Mouse (Mus musculus) myocyte (in vitro differentiated cells): ENCODE results near the gene Creg1. TPM values are rescaled to one million over a fixed set of nuclear protein-coding genes. Genes with fewer than 3 reads are reported as not detected.

Experiments used
- H3K27me3 ChIP-seq: one replicate; pipeline ENCODE4 v1.6.1; 2011; ENCODE audit not compliant: control insufficient read depth, insufficient read depth, insufficient read length
- H3K36me3 ChIP-seq: one replicate; pipeline ENCODE4 v1.6.1; 2011; ENCODE audit not compliant: control insufficient read depth, insufficient read depth
- H3K4me2 ChIP-seq: one replicate; pipeline ENCODE4 v1.6.1; 2011; ENCODE audit warnings: low read depth, control low read depth
- H3K4me3 ChIP-seq: one replicate; pipeline ENCODE4 v1.5.1; 2011; ENCODE audit warnings: mild to moderate bottlenecking, control low read depth, moderate library complexity
- H3K79me2 ChIP-seq: one replicate; pipeline ENCODE4 v1.6.1; 2011; ENCODE audit not compliant: control insufficient read depth, insufficient read depth
- H3ac ChIP-seq: one replicate; pipeline ENCODE4 v1.6.1; 2011; ENCODE audit not compliant: control insufficient read depth, insufficient read length
- CEBPB ChIP-seq: IDR thresholded peaks from 2 replicates; pipeline ENCODE4 v1.6.1; 2011; ENCODE audit warnings: mild to moderate bottlenecking, moderate library complexity; ENCODE audit not compliant: poor library complexity, insufficient read depth, severe bottlenecking
- E2F4 ChIP-seq: IDR thresholded peaks from one replicate; pipeline ENCODE4 v1.6.1; 2011; ENCODE audit warnings: mild to moderate bottlenecking, control low read depth, moderate library complexity; ENCODE audit not compliant: insufficient read depth
- MAX ChIP-seq: IDR thresholded peaks from one replicate; pipeline ENCODE4 v1.6.1; 2011; ENCODE audit warnings: low read depth, mild to moderate bottlenecking, control low read depth
- MYOD1 ChIP-seq, 3 experiments: IDR thresholded peaks; one replicate each; pipeline ENCODE4 v1.6.1; 2011; ENCODE audit warnings: control low read depth in 2 of 3, low read depth in 2 of 3, mild to moderate bottlenecking in 2 of 3, moderate library complexity in 1 of 3; ENCODE audit not compliant: insufficient read length in 2 of 3, control insufficient read depth in 1 of 3
- MYOG ChIP-seq, 3 experiments: IDR thresholded peaks; one replicate each; pipeline ENCODE4 v1.6.1; 2011; ENCODE audit warnings: control low read depth in 2 of 3, low read depth in 2 of 3, mild to moderate bottlenecking in 2 of 3; ENCODE audit not compliant: insufficient read length in 2 of 3, control insufficient read depth in 1 of 3, insufficient read depth in 1 of 3
- POLR2A ChIP-seq: IDR thresholded peaks from one replicate; pipeline ENCODE4 v1.6.1; 2011; ENCODE audit warnings: low read depth, mild to moderate bottlenecking, control low read depth, moderate library complexity; ENCODE audit not compliant: insufficient read length
- POLR2AphosphoS2 ChIP-seq: IDR thresholded peaks from one replicate; pipeline ENCODE4 v1.6.1; 2011; ENCODE audit warnings: low read depth, control low read depth; ENCODE audit not compliant: insufficient read length
- REST ChIP-seq: IDR thresholded peaks from one replicate; pipeline ENCODE4 v1.6.1; 2011; ENCODE audit warnings: mild to moderate bottlenecking, control low read depth, moderate library complexity; ENCODE audit not compliant: insufficient read depth, insufficient read length
- SRF ChIP-seq: IDR thresholded peaks from one replicate; pipeline ENCODE4 v1.6.1; 2011; ENCODE audit warnings: low read depth; ENCODE audit not compliant: control insufficient read depth, insufficient read length
- TCF12 ChIP-seq: IDR thresholded peaks from one replicate; pipeline ENCODE4 v1.6.1; 2011; ENCODE audit warnings: mild to moderate bottlenecking, control low read depth; ENCODE audit not compliant: poor library complexity, insufficient read depth, severe bottlenecking
- TCF3 ChIP-seq: IDR thresholded peaks from one replicate; pipeline ENCODE4 v1.6.1; 2011; ENCODE audit warnings: low read depth, control low read depth; ENCODE audit not compliant: insufficient read length
- USF1 ChIP-seq: IDR thresholded peaks from one replicate; pipeline ENCODE4 v1.6.1; 2011; ENCODE audit warnings: low read depth, mild to moderate bottlenecking, control low read depth, moderate library complexity
- polyA plus RNA-seq: library from polyadenylated mRNA; unstranded; fragments of >200 nt; fragmentation: generic; extraction: Trizol; gene quantifications from one replicate; pipeline ENCODE4 v1.2.1, GENCODE M21; 2012; ENCODE audit warnings: missing spikeins

The Creg1 gene
- polyA plus RNA-seq, 1 experiment = 18.7 TPM

DNA sequence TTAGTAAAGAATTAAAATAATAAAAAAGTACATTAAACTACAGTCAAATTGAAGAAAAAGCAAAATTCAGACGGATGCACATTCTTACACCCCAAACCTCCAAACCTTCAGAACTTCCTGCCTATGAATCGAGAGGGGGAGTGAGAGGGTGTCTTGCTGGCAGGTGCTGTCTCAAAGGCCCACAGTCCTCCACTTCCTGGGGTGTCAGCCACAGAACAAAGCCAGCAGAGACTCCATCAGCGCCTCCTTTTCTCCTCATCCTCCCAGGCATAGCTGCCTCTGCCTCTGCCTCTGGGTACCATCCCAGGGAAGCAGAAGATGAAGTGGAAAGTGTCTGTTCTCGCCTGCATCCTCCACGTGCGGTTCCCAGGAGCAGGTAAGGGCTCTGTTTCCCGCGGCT lies 25.0 kb downstream of the Creg1 start, which contains the start of gene Cd247:
TSS of gene Cd247 (plus strand) at position 171 of the 400 bp plus-strand sequence.
- H3K27me3 ChIP-seq = no peaks in the 10 kb centered on the region
- H3ac ChIP-seq = no peak within 1 kb of the TSS
- H3K36me3 ChIP-seq = no peaks in the 10 kb centered on the region
- H3K79me2 ChIP-seq = no peaks in the 10 kb centered on the region
- H3K4me2 ChIP-seq = no peak within 1 kb of the TSS
- TF ChIP-seq USF1 (no peak), CEBPB (no peak)
- H3K4me3 ChIP-seq = no peak within 1 kb of the TSS

DNA sequence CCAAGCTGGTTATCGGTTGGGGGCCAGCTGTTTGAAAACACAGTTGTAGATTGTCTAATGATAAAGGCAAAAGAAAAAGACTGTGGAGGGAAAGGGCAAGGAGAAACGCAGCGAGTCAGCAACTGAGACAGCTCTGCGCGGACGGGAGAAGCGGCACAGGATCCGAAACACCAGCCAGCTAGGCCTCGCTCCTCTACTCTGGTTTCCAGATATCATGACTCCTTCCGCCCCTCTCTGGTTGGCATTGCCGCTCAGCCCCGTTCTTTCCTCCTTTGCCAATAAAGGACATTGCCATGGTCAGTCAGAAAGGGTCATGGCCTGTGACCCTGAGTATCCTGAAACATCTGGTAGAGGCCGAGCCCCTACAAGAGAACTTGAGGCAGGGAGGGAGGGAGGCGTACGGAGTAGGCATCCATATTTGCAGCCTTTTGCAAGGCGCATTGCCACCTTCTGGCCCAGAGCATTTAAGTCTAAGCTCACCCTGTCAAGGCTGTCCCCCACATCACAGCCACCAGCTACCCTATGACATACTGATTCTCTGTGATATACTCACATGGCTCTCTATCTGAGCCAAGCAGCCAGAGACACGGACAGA lies 25.6 kb downstream of the Creg1 start:
- Histone ChIP-seq H3K4me2 (no peak overlapping the region), H3K36me3 (no peaks in the 10 kb centered on the region), H3K27me3 (no peaks in the 10 kb centered on the region), H3ac (no peak overlapping the region), H3K4me3 (no peak overlapping the region), H3K79me2 (no peaks in the 10 kb centered on the region)
- TF ChIP-seq POLR2AphosphoS2 (no peak), MYOG (IDR thresholded peaks at IDR 0.05; ENCODE audit: control insufficient read depth in 1 of 3, insufficient read depth in 1 of 3, insufficient read length in 2 of 3, low read depth in 2 of 3) (no peak), CEBPB (no peak), MAX (no peak), TCF3 (no peak), USF1 (no peak), MYOD1 (IDR thresholded peaks at IDR 0.05; ENCODE audit: control insufficient read depth in 1 of 3, insufficient read length in 2 of 3, low read depth in 2 of 3) (no peak), POLR2A (no peak), SRF (no peak), E2F4 (no peak), TCF12 (no peak), REST (no peak)

DNA sequence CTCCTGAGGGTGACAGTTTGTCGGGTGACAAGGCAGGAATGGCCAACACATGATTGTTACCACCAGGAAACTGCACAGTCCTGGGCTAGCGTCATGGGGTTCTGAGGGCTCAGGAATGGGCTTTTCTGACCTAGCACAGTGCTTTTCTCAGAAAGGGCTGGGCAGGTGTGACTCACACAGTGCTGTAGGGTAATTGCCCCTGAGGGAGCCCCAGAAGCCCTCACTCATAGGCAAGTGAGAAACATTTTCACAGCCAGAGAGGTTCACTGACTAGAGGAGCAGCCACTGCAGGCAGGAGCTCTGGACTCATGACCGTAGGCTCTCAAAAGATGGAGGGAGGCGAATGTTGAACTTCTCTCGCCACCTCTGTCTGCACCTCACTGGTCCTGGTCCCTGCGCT lies 26.4 kb downstream of the Creg1 start:
- H3K4me3 ChIP-seq = no peak overlapping the region
- H3ac ChIP-seq = no peak overlapping the region
- H3K79me2 ChIP-seq = no peaks in the 10 kb centered on the region
- no peak overlapping the region for H3K4me2 ChIP-seq
- no peaks in the 10 kb centered on the region for H3K27me3 ChIP-seq
- H3K36me3 ChIP-seq = no peaks in the 10 kb centered on the region
- TF ChIP-seq TCF3 (no peak), POLR2A (no peak), MYOD1 (IDR thresholded peaks at IDR 0.05; ENCODE audit: control insufficient read depth in 1 of 3, insufficient read length in 2 of 3, low read depth in 2 of 3) (no peak), MAX (no peak), POLR2AphosphoS2 (no peak), MYOG (IDR thresholded peaks at IDR 0.05; ENCODE audit: control insufficient read depth in 1 of 3, insufficient read depth in 1 of 3, insufficient read length in 2 of 3, low read depth in 2 of 3) (no peak), E2F4 (no peak), USF1 (no peak), REST (no peak), TCF12 (no peak), CEBPB (no peak), SRF (no peak)

GRCm38 (mm10) chr1:165790461-165791210 lies 27.1 kb downstream of the Creg1 start:
- no peaks in the 10 kb centered on the region for H3K79me2 ChIP-seq
- H3K27me3 ChIP-seq = no peaks in the 10 kb centered on the region
- no peak overlapping the region for H3ac ChIP-seq
- no peaks in the 10 kb centered on the region for H3K36me3 ChIP-seq
- TF ChIP-seq SRF = no peak
- TF ChIP-seq CEBPB = no peak
- TF ChIP-seq TCF3 = no peak
- TF ChIP-seq MYOG (IDR thresholded peaks at IDR 0.05; ENCODE audit: control insufficient read depth in 1 of 3, insufficient read depth in 1 of 3, insufficient read length in 2 of 3, low read depth in 2 of 3) = no peak
- no peak for TF ChIP-seq REST
- no peak for TF ChIP-seq MAX
- no peak for TF ChIP-seq TCF12
- TF ChIP-seq E2F4 = no peak
- no peak for TF ChIP-seq MYOD1 (IDR thresholded peaks at IDR 0.05; ENCODE audit: control insufficient read depth in 1 of 3, insufficient read length in 2 of 3, low read depth in 2 of 3)
- no peak for TF ChIP-seq USF1
- TF ChIP-seq POLR2AphosphoS2 = no peak
- no peak for TF ChIP-seq POLR2A
- H3K4me2 ChIP-seq = no peak overlapping the region
- no peak overlapping the region for H3K4me3 ChIP-seq
